Mouse (Mus musculus): ENCODE data around the gene Olfr1135.

The Olfr1135 gene

DNA sequence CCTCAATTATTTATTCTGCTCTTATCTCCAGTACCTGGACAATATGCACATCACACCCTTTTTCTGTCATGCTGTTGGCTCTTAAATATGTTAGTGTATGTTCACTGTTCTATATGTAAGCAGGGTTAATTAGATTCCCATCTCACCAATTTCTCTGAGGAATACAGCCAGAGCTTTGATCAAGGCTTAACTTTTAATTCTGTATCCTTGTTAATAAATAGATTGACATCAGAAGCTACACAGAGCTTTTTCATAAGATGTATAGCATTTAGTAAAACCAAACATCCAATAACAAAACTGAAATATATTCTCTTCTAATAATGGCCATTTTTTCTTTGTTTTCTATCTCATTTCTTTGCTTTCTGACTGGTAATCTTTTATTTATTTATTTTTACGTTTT, at the start of gene Olfr1135:
Olfr1135 (minus strand) TSS at position 101 of the 400 bp plus-strand sequence.
- DNase-seq (ENCODE audit: low read depth, low spot score): no peak

DNA sequence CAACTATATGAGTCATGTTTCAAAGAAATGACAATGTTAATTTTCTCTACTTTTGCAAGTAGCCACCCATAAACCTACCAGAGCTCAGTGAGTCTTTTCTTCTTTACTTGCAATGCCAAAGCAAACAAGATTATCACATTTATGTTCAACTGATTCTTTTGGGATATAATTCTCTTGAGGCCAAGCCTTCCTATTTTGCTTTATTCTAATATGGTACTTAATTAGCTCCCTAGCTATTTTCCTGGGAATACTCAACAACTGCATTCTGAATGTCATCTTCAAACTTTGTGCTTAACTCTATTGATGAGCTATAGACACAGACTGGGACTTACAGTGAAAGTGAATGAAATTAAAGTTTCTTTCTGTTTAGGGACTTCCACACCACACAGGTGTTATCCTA, 39.6 kb upstream of the Olfr1135 start, which contains the start of gene Olfr1137:
Olfr1137 (minus strand) TSS at position 101 of the 400 bp plus-strand sequence.
- no peak for DNase-seq (ENCODE audit: low read depth, low spot score)

DNA sequence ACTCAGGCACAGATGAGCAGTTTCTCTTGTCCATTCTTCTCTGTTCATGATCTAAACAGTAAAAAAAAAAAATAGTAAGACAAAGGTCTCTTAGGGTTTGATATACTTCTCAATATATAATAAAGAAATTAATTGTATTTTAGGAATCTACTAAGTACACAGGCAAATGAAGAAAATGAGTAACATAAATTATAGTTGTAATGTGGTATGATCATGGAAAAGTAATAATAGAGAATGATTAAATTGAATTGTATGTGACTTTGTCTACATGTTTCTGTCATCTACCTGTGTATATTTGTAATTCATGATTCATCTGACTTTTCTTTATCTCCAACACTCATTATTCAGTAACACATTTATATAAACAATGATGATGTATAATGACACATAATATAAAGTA, 20.4 kb upstream of the Olfr1135 start, which contains the start of gene Olfr1136:
Olfr1136 (minus strand) TSS at position 101 of the 400 bp plus-strand sequence.
- DNase-seq (ENCODE audit: low read depth, low spot score): no peak

DNA sequence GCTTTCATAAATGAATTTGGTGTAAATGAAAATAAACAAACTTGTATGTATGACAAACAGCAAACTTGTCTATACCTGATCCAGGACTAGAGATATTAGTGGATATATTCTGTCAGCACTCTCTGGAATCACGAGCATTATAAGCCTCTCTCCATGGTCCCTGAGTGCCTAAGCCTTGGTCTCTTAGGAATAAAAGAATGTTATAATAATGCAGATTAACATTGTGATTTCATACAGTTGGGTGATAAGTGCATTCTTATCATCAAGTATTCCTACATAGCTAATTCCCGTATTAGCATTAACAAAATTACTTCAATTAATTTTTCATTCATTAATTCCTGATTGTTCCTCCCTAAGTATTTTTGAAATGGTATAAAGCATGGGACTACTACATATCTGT, 15.1 kb downstream of the Olfr1135 start, which contains the start of gene Olfr1134:
Olfr1134 (minus strand) TSS at position 101 of the 400 bp plus-strand sequence.
- no peak for DNase-seq (ENCODE audit: low read depth, low spot score)

DNA sequence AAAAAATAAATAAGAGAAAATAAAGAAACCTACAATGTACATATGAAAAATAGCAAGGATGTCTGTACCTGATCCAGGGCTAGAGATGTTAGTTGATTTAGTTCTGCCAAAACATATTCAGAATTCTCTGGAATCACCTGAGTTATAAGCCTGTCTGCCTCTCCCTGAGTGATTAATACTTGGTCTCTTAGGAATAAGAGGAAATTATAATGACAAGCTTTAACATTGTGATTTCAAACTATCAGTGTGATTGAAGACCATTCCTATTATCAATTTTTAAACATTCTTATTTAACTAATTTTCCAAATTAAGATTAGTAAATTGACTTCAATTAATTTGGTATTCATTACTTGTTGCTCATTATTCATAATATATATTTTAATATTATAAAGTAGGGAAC, 26.2 kb downstream of the Olfr1135 start, which contains the start of gene Olfr1133:
Olfr1133 (minus strand) TSS at position 101 of the 400 bp plus-strand sequence.
- no peak for DNase-seq (ENCODE audit: low read depth, low spot score)

DNA sequence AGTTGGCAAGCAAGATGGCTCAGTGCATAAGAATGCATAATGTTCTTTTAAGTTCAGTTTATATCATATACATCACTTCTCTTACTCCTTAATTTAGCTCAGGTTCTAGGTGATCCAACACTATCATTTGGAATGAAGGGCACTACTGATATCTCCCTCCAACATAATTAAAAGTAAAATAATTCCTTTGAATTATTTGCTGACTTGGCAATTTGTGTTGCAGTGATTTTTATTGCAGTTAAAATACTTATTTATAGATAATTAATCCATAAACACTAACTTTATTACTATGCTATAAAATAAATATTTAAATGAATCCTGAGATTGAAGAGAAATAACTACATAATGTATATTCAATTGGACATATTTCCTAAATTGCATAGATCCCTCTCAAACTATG, 31.0 kb downstream of the Olfr1135 start:
- DNase-seq (ENCODE audit: low read depth, low spot score): no peak

DNA sequence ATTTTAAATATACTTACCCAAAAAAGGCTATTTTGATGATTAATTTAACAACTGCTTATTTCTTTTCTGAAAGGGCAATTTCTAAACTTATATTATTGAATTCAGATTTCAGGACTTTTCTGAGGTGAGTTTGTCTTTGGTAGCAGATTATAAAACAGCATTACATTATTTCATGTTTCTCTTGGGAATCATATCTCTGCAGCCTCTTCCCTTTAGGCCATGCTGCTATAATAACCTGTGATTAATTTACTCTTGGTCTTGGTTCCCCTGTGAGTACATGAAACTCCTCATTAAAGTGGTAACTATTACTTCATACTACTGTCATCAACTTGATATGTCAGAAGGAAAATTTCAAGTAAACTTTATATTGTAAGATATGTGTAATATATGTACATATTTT, 36.0 kb downstream of the Olfr1135 start, which contains the start of gene Olfr1132:
Olfr1132 (minus strand) TSS at position 101 of the 400 bp plus-strand sequence.
- DNase-seq (ENCODE audit: low read depth, low spot score): no peak

DNA sequence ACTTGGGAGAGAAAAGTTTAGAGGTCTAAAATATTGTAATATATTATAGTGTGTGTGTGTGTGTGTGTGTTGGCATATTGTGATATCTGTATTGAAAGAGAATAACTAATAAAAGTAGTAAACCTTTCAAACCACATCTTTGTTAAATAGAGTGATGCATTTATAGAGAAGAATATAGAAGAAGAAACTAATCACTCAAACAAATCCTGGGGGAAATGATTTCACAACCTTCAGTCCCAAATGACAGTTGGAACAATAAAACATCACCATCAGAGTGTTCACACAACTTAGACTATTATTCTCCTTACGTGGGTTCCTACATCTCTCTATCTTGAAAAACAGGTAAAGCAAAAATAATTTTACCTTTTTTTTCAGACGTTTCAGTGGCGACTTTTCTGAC, 46.7 kb downstream of the Olfr1135 start, which contains the start of gene Olfr1131:
Olfr1131 (plus strand) TSS at position 301 of the 400 bp plus-strand sequence.
- no peak for DNase-seq (ENCODE audit: low read depth, low spot score)
